Mouse (Mus musculus) liver, adult 2 months (tissue): Measurements from ENCODE around the gene Fgd6. TPM values are rescaled to one million over a fixed set of nuclear protein-coding genes. Genes with fewer than 3 reads are reported as not detected.

Experiments
- DNase-seq: peaks from one replicate; pipeline ENCODE4 v3.0.0-alpha.2; 2011; ENCODE audit warnings: low read depth, low spot score; ENCODE audit errors: extremely low read depth
- H3K27ac ChIP-seq: fragments of 200-500 bp; replicated peaks from 2 replicates; pipeline ENCODE4 v1.5.1; 2012; ENCODE audit warnings: low read depth, mild to moderate bottlenecking, control low read depth, inconsistent platforms, low read length; ENCODE audit not compliant: insufficient read depth
- H3K27me3 ChIP-seq: fragments of 200-500 bp; 2 replicates; pipeline ENCODE4 v1.6.1; 2012; ENCODE audit warnings: mild to moderate bottlenecking, moderate library complexity, low read length, inconsistent platforms; ENCODE audit not compliant: control insufficient read depth, insufficient read depth
- H3K36me3 ChIP-seq: fragments of 200-500 bp; 2 replicates; pipeline ENCODE4 v1.6.1; 2012; ENCODE audit warnings: low read length, inconsistent platforms; ENCODE audit not compliant: control insufficient read depth, insufficient read depth
- H3K4me1 ChIP-seq: fragments of 200-500 bp; 2 replicates; pipeline ENCODE4 v1.6.1; 2011; ENCODE audit warnings: low read length; ENCODE audit not compliant: control insufficient read depth, insufficient read depth
- H3K4me3 ChIP-seq: fragments of 200-500 bp; 2 replicates; pipeline ENCODE4 v1.5.1; 2011; ENCODE audit warnings: low read depth, mild to moderate bottlenecking, control low read depth, low read length, moderate library complexity; ENCODE audit not compliant: insufficient read depth
- H3K79me2 ChIP-seq: fragments of 200-500 bp; 2 replicates; pipeline ENCODE4 v1.6.1; 2012; ENCODE audit warnings: inconsistent platforms, mild to moderate bottlenecking, low read length, moderate library complexity; ENCODE audit not compliant: control insufficient read depth, insufficient read depth
- H3K9ac ChIP-seq: fragments of 200-500 bp; 2 replicates; pipeline ENCODE4 v1.6.1; 2012; ENCODE audit warnings: low read depth, mild to moderate bottlenecking, control low read depth, inconsistent platforms, low read length
- CTCF ChIP-seq: fragments of 200-500 bp; IDR thresholded peaks from 2 replicates; pipeline ENCODE4 v1.5.1; 2011; ENCODE audit warnings: low read depth, low read length, control low read depth
- POLR2A ChIP-seq: fragments of 200-500 bp; IDR thresholded peaks from 2 replicates; pipeline ENCODE4 v1.6.1; 2011; ENCODE audit warnings: low read length, control low read depth; ENCODE audit not compliant: insufficient read depth; ENCODE audit errors: extremely low read depth
- WGBS: fragments of 180-500 bp; shearing (Covaris S2); methylation state at CpG from one replicate; pipeline ENCODE4 v1.1.7; 2018; 5-methylcytosine and 5-hydroxymethylcytosine counted together
- polyA plus RNA-seq: library from polyadenylated mRNA; depleted of rRNA; stranded (reverse); fragments of >200 nt; gene quantifications from 2 replicates; pipeline ENCODE4 v1.2.3, GENCODE M21; 2012
- total RNA-seq: library from RNA; depleted of rRNA; stranded (reverse); fragments of >200 nt; gene quantifications from 2 replicates; pipeline ENCODE4 v1.2.3, GENCODE M21; 2014

Fgd6 gene
- total and polyA plus RNA-seq, 2 experiments: 4.2 to 17.2 TPM

GRCm38 (mm10) chr10:94112207-94112606 is 76.4 kb downstream of the Fgd6 start:
- Histone ChIP-seq H3K4me1 (peaks cover 9% of the 10 kb centered on the region), H3K79me2 (no peaks in the 10 kb centered on the region), H3K9ac (no peak overlapping the region), H3K27me3 (no peaks in the 10 kb centered on the region), H3K4me3 (no peak overlapping the region), H3K27ac (no peak overlapping the region), H3K36me3 (peaks cover 19% of the 10 kb centered on the region)
- no peak for TF ChIP-seq POLR2A
- TF ChIP-seq CTCF: no peak
- WGBS: 79% methylated on average over 3 of the region's 3 CpGs
- no peak for DNase-seq

- Histone ChIP-seq H3K36me3 (peaks cover 20% of the 10 kb centered on the region), H3K79me2 (no peaks in the 10 kb centered on the region), H3K4me3 (no peak overlapping the region), H3K27ac (peak overlapping the region; percentile 46), H3K27me3 (no peaks in the 10 kb centered on the region), H3K9ac (no peak overlapping the region), H3K4me1 (peaks cover 23% of the 10 kb centered on the region)
- DNase-seq: peak; percentile 79
- 8% methylated on average over 6 of the region's 6 CpGs for WGBS
- TF ChIP-seq CTCF (peak; percentile 23), POLR2A (no peak)
Observed at GRCm38 (mm10) chr10:94115893-94116599, 80.2 kb downstream of the Fgd6 start.

- H3K9ac ChIP-seq: no peak overlapping the region
- no peak for TF ChIP-seq POLR2A
- TF ChIP-seq CTCF: no peak
- peaks cover 28% of the 10 kb centered on the region for H3K36me3 ChIP-seq
- H3K79me2 ChIP-seq: no peaks in the 10 kb centered on the region
- 0 out of 2 replicates have a peak overlapping the region, but pooled peaks have one; percentile 13 for H3K27ac ChIP-seq
- H3K4me1 ChIP-seq: peaks cover 23% of the 10 kb centered on the region
- no peak overlapping the region for H3K4me3 ChIP-seq
- H3K27me3 ChIP-seq: no peaks in the 10 kb centered on the region
- peak; percentile 42 for DNase-seq
- 47% methylated on average over 12 of the region's 12 CpGs for WGBS
Observed at GRCm38 (mm10) chr10:94116781-94117340, 81.1 kb downstream of the Fgd6 start.

- H3K9ac ChIP-seq: no peak overlapping the region
- peaks cover 23% of the 10 kb centered on the region for H3K4me1 ChIP-seq
- DNase-seq: no peak
- WGBS: 80% methylated on average over 3 of the region's 3 CpGs
- H3K79me2 ChIP-seq: no peaks in the 10 kb centered on the region
- no peaks in the 10 kb centered on the region for H3K27me3 ChIP-seq
- TF ChIP-seq POLR2A (no peak), CTCF (no peak)
- H3K36me3 ChIP-seq: peaks cover 24% of the 10 kb centered on the region
- H3K4me3 ChIP-seq: no peak overlapping the region
- peak overlapping the region; percentile 61; the same call in 1 of the 2 replicates for H3K27ac ChIP-seq
Observed at GRCm38 (mm10) chr10:94117916-94118315, 82.1 kb downstream of the Fgd6 start.

- Histone ChIP-seq H3K4me3 (peak overlapping the region; percentile 29; the same call in 1 of the 2 replicates), H3K36me3 (peaks cover 31% of the 10 kb centered on the region), H3K9ac (peak overlapping the region; percentile 55), H3K27me3 (no peaks in the 10 kb centered on the region), H3K27ac (peak overlapping the region; percentile 87), H3K4me1 (peaks cover 23% of the 10 kb centered on the region), H3K79me2 (no peaks in the 10 kb centered on the region)
- 26% methylated on average over 7 of the region's 7 CpGs for WGBS
- DNase-seq: peak; percentile 94
- TF ChIP-seq CTCF: no peak
- TF ChIP-seq POLR2A: no peak
Observed at GRCm38 (mm10) chr10:94118993-94119392, 83.2 kb downstream of the Fgd6 start.

GRCm38 (mm10) chr10:94120676-94121075 is 84.9 kb downstream of the Fgd6 start:
- H3K4me3 ChIP-seq: no peak overlapping the region
- H3K27ac ChIP-seq: 0 out of 2 replicates have a peak overlapping the region, but pooled peaks have one; percentile 11
- 70% methylated on average over 9 of the region's 9 CpGs for WGBS
- no peak for DNase-seq
- H3K4me1 ChIP-seq: peaks cover 17% of the 10 kb centered on the region
- no peaks in the 10 kb centered on the region for H3K79me2 ChIP-seq
- TF ChIP-seq POLR2A (no peak), CTCF (no peak)
- H3K27me3 ChIP-seq: no peaks in the 10 kb centered on the region
- peaks cover 44% of the 10 kb centered on the region for H3K36me3 ChIP-seq
- H3K9ac ChIP-seq: no peak overlapping the region
